Mouse (Mus musculus): ENCODE measurements around the gene 1700037H04Rik.
A peak's percentile ranks its signal among the peaks of the same experiment; 100 is the strongest.

The 1700037H04Rik gene

GRCm38 (mm10) chr2:131159938-131160581, at the start of gene 1700037H04Rik:
Gene 1700037H04Rik (minus strand): TSS chr2:131160081.
- DNase-seq (ENCODE audit: low read depth, low spot score): peak; percentile 95

- DNase-seq (ENCODE audit: low read depth, low spot score): no peak
Measured at GRCm38 (mm10) chr2:131209125-131209795, 49.4 kb upstream of the 1700037H04Rik start.

DNA sequence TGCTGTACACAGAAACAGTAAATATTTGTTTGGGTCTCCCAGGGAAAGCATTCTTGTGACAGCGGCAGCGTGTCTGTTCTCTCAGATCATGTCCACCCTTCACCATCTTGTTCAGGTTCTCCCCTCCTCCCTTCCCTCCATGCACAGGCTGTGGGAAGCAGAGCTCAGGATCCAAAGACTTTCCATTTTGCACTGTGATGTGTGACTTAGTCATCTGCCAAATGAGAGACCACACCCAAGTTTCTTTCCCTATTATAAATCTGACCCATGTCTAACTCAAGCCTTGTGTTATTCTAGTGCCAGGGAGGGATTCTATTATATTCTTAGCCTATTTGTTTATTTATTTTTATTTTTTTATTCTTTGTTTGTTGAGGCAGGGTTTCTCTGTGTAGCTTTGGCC, 48.5 kb upstream of the 1700037H04Rik start:
- no peak for DNase-seq (ENCODE audit: low read depth, low spot score)

GRCm38 (mm10) chr2:131206778-131207177, 46.9 kb upstream of the 1700037H04Rik start, which contains the start of gene Ap5s1:
Gene Ap5s1 (plus strand): TSS chr2:131207078.
- DNase-seq (ENCODE audit: low read depth, low spot score): no peak

DNA sequence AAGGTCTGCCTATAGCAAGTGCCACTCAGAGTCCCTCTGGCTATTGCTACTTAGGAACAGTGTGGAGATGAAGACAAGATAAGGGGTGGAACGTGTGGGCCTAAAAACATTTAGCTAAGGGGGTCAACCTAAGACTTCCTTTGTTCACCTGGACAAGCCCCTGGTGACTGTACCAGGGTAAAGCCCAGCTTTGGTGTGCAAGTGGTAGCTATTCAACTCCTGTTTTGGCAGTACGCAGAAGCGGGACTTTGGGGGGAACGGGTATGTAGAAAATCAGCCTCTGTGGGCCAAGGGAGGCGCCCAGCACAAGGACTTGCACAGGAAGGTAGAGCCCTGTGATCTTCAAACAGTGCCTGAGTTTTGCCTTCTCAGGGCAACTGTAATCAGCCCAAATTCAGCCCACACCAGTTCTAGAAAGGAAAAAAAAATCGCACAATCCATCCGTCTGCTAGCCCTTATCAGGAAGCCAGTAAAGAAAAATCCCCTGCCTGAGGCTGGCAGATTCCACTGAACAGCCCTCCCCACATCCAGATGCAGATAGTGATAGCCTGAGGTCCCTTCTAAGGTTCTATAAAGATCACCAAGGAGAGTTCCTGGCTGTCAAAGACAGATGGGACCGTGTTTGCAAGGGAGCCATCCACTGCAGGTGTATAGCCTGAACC, 45.8 kb upstream of the 1700037H04Rik start:
- no peak for DNase-seq (ENCODE audit: low read depth, low spot score)

DNA sequence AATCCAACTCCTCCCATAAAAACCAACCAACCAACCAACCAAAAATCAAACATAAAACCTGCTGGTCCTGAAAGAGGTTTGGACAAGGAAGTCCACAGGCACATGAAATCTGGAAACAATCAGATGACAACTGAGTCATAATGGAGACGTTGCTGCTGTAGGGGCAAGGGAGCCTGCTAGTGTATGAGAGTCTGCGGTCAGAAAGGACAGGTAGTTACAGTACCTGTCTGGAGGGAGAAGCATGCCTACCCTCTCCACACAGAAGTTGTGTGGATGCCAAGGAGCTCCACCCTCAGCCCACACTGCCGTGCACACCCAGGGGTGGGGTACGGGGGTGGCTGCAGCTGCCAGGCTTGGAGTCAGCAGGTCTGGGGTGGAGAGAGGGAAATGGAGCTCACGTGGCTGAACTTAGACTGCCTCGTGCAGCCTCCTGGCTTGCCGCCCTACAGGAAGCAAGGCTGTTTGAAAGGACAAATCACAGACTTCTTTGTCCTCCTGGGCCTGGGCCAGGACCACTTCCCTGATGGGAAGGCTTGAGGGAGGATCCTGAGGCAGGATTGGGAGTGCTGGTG, 44.6 kb upstream of the 1700037H04Rik start:
- DNase-seq (ENCODE audit: low read depth, low spot score): no peak

DNA sequence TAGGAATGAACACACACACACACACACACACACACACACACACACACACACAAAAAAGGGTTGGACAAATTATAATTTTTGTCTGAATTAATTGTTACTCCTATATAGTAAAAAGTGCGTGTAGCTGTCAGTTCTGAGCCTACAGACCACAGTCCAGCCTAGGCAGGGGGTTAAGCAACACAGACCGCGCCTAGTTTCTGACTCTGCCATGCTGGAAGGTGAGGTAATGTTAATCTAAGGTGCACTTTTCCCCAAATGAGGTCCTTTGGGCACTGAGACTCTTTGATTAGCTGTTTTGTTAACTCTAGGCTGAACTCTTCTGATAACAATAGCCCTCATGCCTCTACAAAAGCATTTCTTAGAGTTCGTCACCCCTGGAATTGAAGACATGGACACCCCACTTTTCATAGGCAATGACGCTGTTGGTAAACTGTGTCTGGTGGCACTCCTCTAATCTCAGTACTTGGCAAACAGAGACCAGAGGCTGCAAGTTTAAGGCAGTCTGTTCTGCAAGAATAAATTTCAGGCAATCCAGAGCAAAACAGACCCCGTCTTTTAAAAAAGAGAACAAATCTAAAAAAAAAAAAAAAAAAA, 44.0 kb upstream of the 1700037H04Rik start:
- no peak for DNase-seq (ENCODE audit: low read depth, low spot score)

DNA sequence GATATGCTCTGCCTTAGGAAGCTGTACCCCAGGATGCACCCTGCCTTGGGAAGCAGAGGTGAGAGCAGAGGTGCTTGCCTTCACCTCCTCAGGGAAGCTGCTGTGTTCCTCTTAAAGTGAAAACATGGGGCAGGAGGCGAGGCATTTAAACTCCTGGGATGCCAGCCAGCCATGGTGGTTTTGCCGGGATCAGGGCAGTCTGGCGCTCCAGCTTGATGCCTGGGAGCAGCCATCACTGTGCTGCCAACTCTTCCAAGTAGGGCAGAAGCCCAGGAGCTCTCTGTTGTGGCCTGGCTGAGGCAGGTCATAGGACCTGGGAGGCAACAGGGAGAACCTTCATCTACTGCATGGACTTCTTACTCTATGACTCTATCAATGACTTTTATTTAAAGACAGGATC, 41.4 kb upstream of the 1700037H04Rik start:
- no peak for DNase-seq (ENCODE audit: low read depth, low spot score)

- DNase-seq (ENCODE audit: low read depth, low spot score): no peak
Measured at GRCm38 (mm10) chr2:131200710-131201109, 40.8 kb upstream of the 1700037H04Rik start.

DNA sequence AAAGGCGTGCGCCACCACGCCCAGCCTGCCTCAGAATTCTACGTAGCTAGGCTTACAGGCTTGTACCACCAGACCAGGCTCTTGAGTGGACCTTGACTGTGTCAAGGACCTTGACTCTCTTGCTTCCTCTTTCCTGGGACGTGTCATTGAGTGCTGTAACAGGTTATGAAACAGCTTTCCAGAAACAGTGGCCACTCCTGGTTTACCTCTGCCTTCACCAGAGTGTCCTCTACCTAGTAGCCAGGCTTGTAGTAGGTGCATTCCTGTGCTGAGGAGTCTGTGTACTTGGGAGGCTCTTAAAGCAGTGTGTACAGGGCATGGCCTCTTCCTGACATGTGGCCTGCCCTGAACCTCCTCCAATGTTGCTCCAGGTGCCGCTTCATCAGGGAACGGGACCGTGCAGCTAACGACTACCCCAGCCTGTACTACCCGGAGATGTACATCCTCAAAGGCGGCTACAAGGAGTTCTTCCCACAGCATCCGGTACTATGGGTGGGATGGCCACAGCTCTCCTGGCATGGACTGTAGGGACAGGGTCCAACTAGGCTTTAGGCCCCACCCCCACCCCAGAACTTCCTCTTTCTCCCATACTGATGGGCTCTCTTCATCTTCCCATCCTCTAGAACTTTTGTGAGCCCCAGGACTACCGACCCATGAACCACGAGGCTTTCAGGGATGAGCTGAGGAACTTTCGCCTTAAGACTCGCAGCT, 36.9 kb upstream of the 1700037H04Rik start:
- no peak for DNase-seq (ENCODE audit: low read depth, low spot score)

- DNase-seq (ENCODE audit: low read depth, low spot score): no peak
Measured at GRCm38 (mm10) chr2:131191005-131191390, 31.1 kb upstream of the 1700037H04Rik start.

- DNase-seq (ENCODE audit: low read depth, low spot score): no peak
Measured at GRCm38 (mm10) chr2:131190344-131191004, 30.6 kb upstream of the 1700037H04Rik start.

GRCm38 (mm10) chr2:131189521-131190309, 29.8 kb upstream of the 1700037H04Rik start:
- DNase-seq (ENCODE audit: low read depth, low spot score): no peak

DNA sequence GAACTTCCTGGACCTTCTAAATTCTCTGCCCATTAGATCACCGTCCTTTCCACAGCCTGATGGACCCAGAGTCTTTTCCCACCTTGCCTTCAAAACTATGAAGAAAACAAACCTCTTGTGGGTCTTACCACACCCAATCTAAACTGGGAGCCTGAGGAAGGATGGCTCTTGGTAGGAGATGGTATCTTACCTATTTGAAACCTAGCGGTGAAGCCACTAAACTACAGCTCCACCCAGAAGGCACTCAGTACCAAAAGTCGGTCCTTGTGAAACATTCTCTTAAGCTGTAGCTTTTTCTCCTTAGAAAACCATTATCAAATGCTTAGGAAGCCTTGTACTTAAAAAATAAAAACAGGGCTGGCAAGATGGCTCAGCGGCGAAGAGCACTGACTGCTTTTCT, 28.4 kb upstream of the 1700037H04Rik start:
- DNase-seq (ENCODE audit: low read depth, low spot score): no peak

GRCm38 (mm10) chr2:131187602-131187922, 27.7 kb upstream of the 1700037H04Rik start:
- DNase-seq (ENCODE audit: low read depth, low spot score): no peak

DNA sequence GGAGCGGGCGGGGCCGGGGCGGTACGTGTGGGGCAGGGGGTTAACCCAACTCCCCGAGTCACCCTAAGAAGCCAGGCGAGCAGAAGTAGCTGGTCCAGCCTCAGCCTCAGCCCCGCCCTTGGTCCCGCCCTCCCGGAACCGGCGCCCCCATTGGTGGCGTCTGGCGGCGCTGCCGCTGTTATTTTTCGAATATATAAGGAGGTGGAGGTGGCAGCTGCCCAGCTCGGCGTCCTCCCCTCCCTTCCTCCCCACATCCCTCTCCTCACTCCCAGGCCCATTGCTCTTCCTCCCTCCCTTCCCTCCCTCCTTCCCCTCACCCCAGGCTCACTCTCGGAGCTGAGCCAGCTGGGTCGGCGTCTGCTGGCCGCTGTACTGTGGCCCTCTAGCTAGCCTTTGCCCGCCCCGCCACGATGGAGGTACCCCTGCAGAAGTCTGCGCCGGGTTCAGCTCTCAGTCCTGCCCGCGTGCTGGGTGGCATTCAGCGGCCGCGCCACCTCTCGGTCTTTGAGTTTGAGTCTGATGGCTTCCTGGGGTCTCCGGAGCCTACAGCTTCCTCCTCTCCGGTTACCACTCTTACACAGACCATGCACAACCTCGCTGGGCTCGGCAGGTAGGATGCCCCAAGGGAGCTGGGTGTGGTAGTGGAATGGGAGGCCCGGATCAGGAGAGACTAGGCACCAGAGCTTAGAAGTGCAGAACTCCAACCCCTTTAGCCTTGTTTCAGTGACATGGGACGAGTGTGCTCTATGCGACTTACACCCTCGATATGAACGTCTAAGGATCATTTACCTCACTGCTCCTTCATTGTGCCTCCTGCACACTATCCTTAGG, 27.1 kb upstream of the 1700037H04Rik start, which contains the start of the genes Cdc25b and Spef1:
TSS of gene Cdc25b (plus strand) at position 179 of the 831 bp plus-strand sequence.
TSS of gene Spef1 (minus strand) at position 512 of the 831 bp plus-strand sequence.
- no peak for DNase-seq (ENCODE audit: low read depth, low spot score)

DNA sequence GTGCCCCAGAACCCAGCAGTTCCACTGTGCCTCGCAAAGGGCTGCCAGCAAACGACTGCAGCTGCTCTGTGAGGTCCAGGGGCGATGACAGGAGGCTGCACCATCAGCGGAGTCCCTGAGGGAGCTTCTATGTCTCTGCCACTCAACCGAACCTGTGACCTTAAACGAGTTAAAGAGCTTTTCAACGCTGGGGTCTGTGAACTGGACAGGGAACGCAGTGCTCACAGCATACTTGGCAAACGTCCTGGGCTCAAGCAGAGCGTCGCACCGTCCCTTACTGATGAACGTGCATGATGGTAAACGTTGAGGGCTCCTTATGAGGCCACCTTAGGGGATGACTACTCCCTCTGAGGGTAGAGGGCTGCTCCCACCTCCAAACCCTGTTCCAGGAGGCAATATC, 26.5 kb upstream of the 1700037H04Rik start:
- no peak for DNase-seq (ENCODE audit: low read depth, low spot score)

DNA sequence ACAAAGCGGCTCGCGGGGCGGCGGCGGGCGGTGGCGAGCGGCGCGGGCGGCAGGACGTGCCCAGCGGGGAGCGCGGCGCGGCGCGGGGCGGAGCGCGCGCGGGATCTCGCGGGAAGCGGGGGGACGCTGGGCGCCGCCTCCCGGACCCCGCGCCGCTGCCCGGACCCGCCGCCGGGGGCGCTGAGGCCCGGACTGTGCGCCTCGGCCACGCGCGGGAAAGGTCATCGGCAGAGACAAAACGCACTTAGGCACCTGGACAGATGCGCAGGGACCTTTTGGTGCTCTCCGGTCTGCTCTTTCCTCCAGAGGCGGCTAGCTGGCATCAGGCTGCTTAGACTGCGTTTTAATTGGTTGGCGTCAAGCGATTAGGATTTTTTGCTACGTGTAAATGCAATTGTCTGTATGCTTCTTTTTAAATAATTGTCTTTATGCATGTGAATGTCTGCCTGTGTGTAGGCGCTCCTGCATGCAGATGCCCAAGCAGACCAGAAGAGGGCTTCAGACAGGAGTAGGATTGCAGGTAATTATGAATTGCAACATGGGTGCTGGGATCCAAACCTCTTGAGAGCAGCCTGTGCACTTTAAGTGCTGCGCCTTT, 20.2 kb upstream of the 1700037H04Rik start, which contains the start of gene Cenpb:
TSS of gene Cenpb (minus strand) at position 78 of the 598 bp plus-strand sequence.
- peak; percentile 68 for DNase-seq (ENCODE audit: low read depth, low spot score)
